Mouse (Mus musculus): ENCODE data around the gene Nat8f2. TPM values are rescaled to one million over a fixed set of nuclear protein-coding genes. Genes with fewer than 3 reads are reported as not detected.

The Nat8f2 gene
- total and polyA plus RNA-seq, 3 experiments = not detected

GRCm38 (mm10) chr6:85849240-85849639, 19.7 kb downstream of the Nat8f2 start:
- H3K9me3 ChIP-seq (replicated peaks; ENCODE audit: low read length) = no peaks in the 10 kb centered on the region
- H3K4me3 ChIP-seq (replicated peaks in 1 of 3; ENCODE audit: low read depth in 2 of 3, low read length in 2 of 3, poor library complexity in 1 of 3) = no peak overlapping the region
- TF ChIP-seq JUN (IDR thresholded peaks at IDR 0.05; ENCODE audit: insufficient read depth, low read depth, low read length) = no peak
- TF ChIP-seq POLR2A (IDR thresholded peaks at IDR 0.05; ENCODE audit: low read depth, low read length) = no peak
- TF ChIP-seq MAZ (IDR thresholded peaks at IDR 0.05; ENCODE audit: low read depth, low read length) = no peak
- no peak for TF ChIP-seq USF1 (IDR thresholded peaks at IDR 0.05; ENCODE audit: low read depth, low read length)
- TF ChIP-seq SMC3 (IDR thresholded peaks at IDR 0.05; ENCODE audit: low read depth, low read length) = no peak
- TF ChIP-seq SIN3A (IDR thresholded peaks at IDR 0.05; ENCODE audit: low read length) = no peak
- no peak for TF ChIP-seq HCFC1 (IDR thresholded peaks at IDR 0.05; ENCODE audit: low read depth, low read length)
- no peak for TF ChIP-seq MXI1 (IDR thresholded peaks at IDR 0.05; ENCODE audit: low read depth, low read length)
- no peak for TF ChIP-seq MYC (IDR thresholded peaks at IDR 0.05; ENCODE audit: low read depth, low read length)
- no peak for TF ChIP-seq NELFE (IDR thresholded peaks at IDR 0.05; ENCODE audit: low read depth, low read length)
- no peak overlapping the region for H3K4me2 ChIP-seq (ENCODE audit: insufficient read depth, low read depth, poor library complexity, severe bottlenecking)
- peaks cover 66% of the 10 kb centered on the region for H3K27me3 ChIP-seq (replicated peaks)
- dilution Hi-C loops (cut with MboI; ENCODE audit: extremely low pct_ligation_motif_present, extremely low pct_unique_long_range_greater_than_20kb, low sequenced_read_pairs) = no loop called here
- H3K79me2 ChIP-seq (replicated peaks; ENCODE audit: control insufficient read depth, extremely low read depth, insufficient read depth, poor library complexity, severe bottlenecking) = no peaks in the 10 kb centered on the region
- in situ Hi-C loops (cut with MboI; ENCODE audit: low pct_ligation_motif_present, low pct_unique_long_range_greater_than_20kb, low sequenced_read_pairs) = no loop called here
- DNase-seq (ENCODE audit: extremely low read depth) = no peak
- no peak overlapping the region for H3K27ac ChIP-seq (ENCODE audit: insufficient read depth, low read depth)
- H3K9ac ChIP-seq (ENCODE audit: insufficient read depth, low read depth) = no peak overlapping the region
- H3K36me3 ChIP-seq (replicated peaks in 1 of 2; ENCODE audit: control insufficient read depth in 1 of 2, insufficient read depth in 1 of 2, low read length in 1 of 2) = no peaks in the 10 kb centered on the region
- H3K4me1 ChIP-seq (ENCODE audit: control insufficient read depth in 1 of 2, insufficient read depth in 2 of 2) = no peaks in the 10 kb centered on the region

- Histone ChIP-seq H3K36me3 (replicated peaks in 1 of 2; ENCODE audit: control insufficient read depth in 1 of 2, insufficient read depth in 1 of 2, low read length in 1 of 2) (no peaks in the 10 kb centered on the region), H3K9me3 (replicated peaks; ENCODE audit: low read length) (no peaks in the 10 kb centered on the region), H3K79me2 (replicated peaks; ENCODE audit: control insufficient read depth, extremely low read depth, insufficient read depth, poor library complexity, severe bottlenecking) (no peaks in the 10 kb centered on the region), H3K4me3 (replicated peaks in 1 of 3; ENCODE audit: low read depth in 2 of 3, low read length in 2 of 3, poor library complexity in 1 of 3) (no peak overlapping the region), H3K27me3 (replicated peaks) (peaks cover 56% of the 10 kb centered on the region), H3K27ac (ENCODE audit: insufficient read depth, low read depth) (no peak overlapping the region), H3K4me1 (ENCODE audit: control insufficient read depth in 1 of 2, insufficient read depth in 2 of 2) (no peaks in the 10 kb centered on the region), H3K9ac (ENCODE audit: insufficient read depth, low read depth) (no peak overlapping the region), H3K4me2 (ENCODE audit: insufficient read depth, low read depth, poor library complexity, severe bottlenecking) (no peak overlapping the region)
- in situ Hi-C loops (cut with MboI; ENCODE audit: low pct_ligation_motif_present, low pct_unique_long_range_greater_than_20kb, low sequenced_read_pairs) = no loop called here
- no peak for TF ChIP-seq ZC3H11A (IDR thresholded peaks at IDR 0.05; ENCODE audit: low read depth, low read length)
- TF ChIP-seq NRF1 (IDR thresholded peaks at IDR 0.05; ENCODE audit: low read depth, low read length) = no peak
- no peak for TF ChIP-seq MXI1 (IDR thresholded peaks at IDR 0.05; ENCODE audit: low read depth, low read length)
- no peak for TF ChIP-seq SIN3A (IDR thresholded peaks at IDR 0.05; ENCODE audit: low read length)
- no peak for TF ChIP-seq UBTF (IDR thresholded peaks at IDR 0.05; ENCODE audit: low read depth, low read length)
- no peak for TF ChIP-seq TCF12 (IDR thresholded peaks at IDR 0.05; ENCODE audit: low read depth, low read length)
- TF ChIP-seq CHD2 (IDR thresholded peaks at IDR 0.05; ENCODE audit: low read length) = no peak
- no peak for TF ChIP-seq ZKSCAN1 (IDR thresholded peaks at IDR 0.05; ENCODE audit: borderline replicate concordance, low read depth, low read length)
- no peak for TF ChIP-seq ELF1 (IDR thresholded peaks at IDR 0.05; ENCODE audit: low read depth, low read length)
- TF ChIP-seq TBP (conservative IDR thresholded peaks at IDR 0.05; ENCODE audit: low read depth, low read length) = no peak
- TF ChIP-seq USF2 (conservative IDR thresholded peaks at IDR 0.05; ENCODE audit: low read depth, low read length) = no peak
- TF ChIP-seq NELFE (IDR thresholded peaks at IDR 0.05; ENCODE audit: low read depth, low read length) = no peak
- no peak for TF ChIP-seq GABPA (IDR thresholded peaks at IDR 0.05; ENCODE audit: insufficient replicate concordance, low read depth, low read length)
- no peak for TF ChIP-seq ETS1 (conservative IDR thresholded peaks at IDR 0.05; ENCODE audit: low read depth, low read length)
- no peak for DNase-seq (ENCODE audit: extremely low read depth)
- dilution Hi-C loops (cut with MboI; ENCODE audit: extremely low pct_ligation_motif_present, extremely low pct_unique_long_range_greater_than_20kb, low sequenced_read_pairs) = no loop called here
These were observed 20.8 kb downstream of the Nat8f2 start for GRCm38 (mm10) chr6:85848140-85848539.
